ENCODE assay signal across 11 mouse cellular contexts in genomic region chr9:56851778-56852177, GRCm38 (mm10). TPM values are rescaled to one million over a fixed set of nuclear protein-coding genes. Genes with fewer than 3 reads are reported as not detected.
A peak's percentile ranks its signal among the peaks of the same experiment; 100 is the strongest.
DNase-seq lines count a peak whose midpoint lies in the region; ATAC-seq lines count a peak whose summit lies in the region.
"Had no signal": no experiment of that assay in that cellular context is flagged by ENCODE, and none has a peak within 500 bp of the region (broad histone marks: within the 10 kb centered on the region; RNA-seq: fewer than 3 reads in every experiment).

No protein-coding gene starts in this region.

- no peak overlapping the region for H3K27ac ChIP-seq in kidney, embryonic 14.5 days (ENCODE audit: low read depth, low read length)
- peak overlapping the region; percentile 62 for H3K27ac ChIP-seq in intestine, embryonic 15.5 days

- H3K4me2 ChIP-seq in kidney, embryonic 14.5 days (replicated peaks; ENCODE audit: low read depth, low read length): no peak overlapping the region
- peak overlapping the region; percentile 34 for H3K4me2 ChIP-seq in intestine, embryonic 15.5 days (replicated peaks)

- H3K9me3 ChIP-seq in kidney, embryonic 14.5 days (ENCODE audit: control insufficient read depth, low read length): no peaks in the 10 kb centered on the region
- no peaks in the 10 kb centered on the region for H3K9me3 ChIP-seq in intestine, embryonic 15.5 days

- H3K36me3 ChIP-seq in kidney, embryonic 14.5 days (ENCODE audit: control insufficient read depth, insufficient read depth, low read length): no peaks in the 10 kb centered on the region
- no peaks in the 10 kb centered on the region for H3K36me3 ChIP-seq in intestine, embryonic 15.5 days

- H3K4me3 ChIP-seq in kidney, embryonic 14.5 days (ENCODE audit: low read length): no peak overlapping the region
- no peak overlapping the region for H3K4me3 ChIP-seq in intestine, embryonic 15.5 days (replicated peaks)

- no peak overlapping the region for H3K9ac ChIP-seq in kidney, embryonic 14.5 days (ENCODE audit: low read depth, low read length)
- H3K9ac ChIP-seq in intestine, embryonic 15.5 days: 0 out of 2 replicates have a peak overlapping the region, but pooled peaks have one; percentile 26

- intact Hi-C loops in gastrocnemius, postnatal 14 days (cut with DNase I; ENCODE audit: low total_unique reads): no loop called here

- H3K4me1 ChIP-seq in kidney, embryonic 14.5 days (ENCODE audit: control insufficient read depth, insufficient read depth, low read length): 0 out of 2 replicates have a peak, but pooled peaks cover 5% of the 10 kb centered on the region
- peaks cover 6% of the 10 kb centered on the region for H3K4me1 ChIP-seq in intestine, embryonic 15.5 days (replicated peaks)

- no peaks in the 10 kb centered on the region for H3K27me3 ChIP-seq in kidney, embryonic 14.5 days (ENCODE audit: control insufficient read depth, insufficient read depth, low read length)
- H3K27me3 ChIP-seq in intestine, embryonic 15.5 days (replicated peaks): no peaks in the 10 kb centered on the region

- peak; percentile 63; the same call in 1 of the 2 replicates for ATAC-seq in kidney, embryonic 14.5 days (ENCODE audit: low FRiP score, low TSS enrichment)
- peak; percentile 85 for ATAC-seq in intestine, embryonic 15.5 days

- DNase-seq in kidney, postnatal 14 days: no peak
- DNase-seq in gastrocnemius, postnatal 14 days: peak; percentile 72
- DNase-seq in retina, postnatal 1 day: peak; percentile 71
- no peak for DNase-seq in thymus, postnatal 4 days
- no peak for DNase-seq in left cerebral cortex, adult 8-10 months (ENCODE audit: low spot score in 2 of 2)
- no peak for DNase-seq in layer of hippocampus, adult 11-12 months (ENCODE audit: low spot score)

- WGBS in kidney, embryonic 14.5 days: 29% methylated on average over 11 of the region's 11 CpGs
- 13% methylated on average over 11 of the region's 11 CpGs for WGBS in intestine, embryonic 15.5 days

RNA-seq across cellular contexts. Expression of gene Odf3l1, which starts 12.7 kb away (rescaled TPM):
- polyA plus RNA-seq in kidney, embryonic 14.5 days (2014; fragmentation: Nextera tagmentation; extraction: Ambion mirVana): 0.20 TPM in 1 of 2 replicates, not detected in the other
- under 1 TPM in 1 of 2 experiments, not detected in 1; 0.80 TPM for total RNA-seq in gastrocnemius, postnatal 14 days (2021)
- 1.2 and 1.3 TPM in 2 replicates for polyA plus RNA-seq in intestine, embryonic 15.5 days (2015; fragmentation: Nextera tagmentation; extraction: Ambion mirVana)
- under 1 TPM in 2 of 4 experiments, not detected in 2; 0.30 to 0.37 TPM for total RNA-seq in left cerebral cortex, adult 8-10 months (2022)
- total RNA-seq: CH12.LX; common myeloid progenitor, adult 5-6 weeks; liver, adult 2 months had no signal

RNA-seq across cellular contexts. Expression of gene Cspg4, which starts 13.1 kb away (rescaled TPM):
- 15.7 and 19.2 TPM in 2 replicates for polyA plus RNA-seq in kidney, embryonic 14.5 days (2014; fragmentation: Nextera tagmentation; extraction: Ambion mirVana)
- 10 to 100 TPM; 13.8 to 20.6 TPM for total RNA-seq in gastrocnemius, postnatal 14 days (2021)
- polyA plus RNA-seq in intestine, embryonic 15.5 days (2015; fragmentation: Nextera tagmentation; extraction: Ambion mirVana): 19.0 and 20.1 TPM in 2 replicates
- 10 to 100 TPM; 14.2 to 17.9 (median 15.9) TPM for total RNA-seq in left cerebral cortex, adult 8-10 months (2022)
- total RNA-seq: common myeloid progenitor, adult 5-6 weeks had no signal

RNA-seq across cellular contexts. Expression of gene Lingo1, which starts 55.5 kb away (rescaled TPM):
- 4.3 and 4.6 TPM in 2 replicates for polyA plus RNA-seq in kidney, embryonic 14.5 days (2014; fragmentation: Nextera tagmentation; extraction: Ambion mirVana)
- total RNA-seq in gastrocnemius, postnatal 14 days (2021): under 1 TPM; 0.47 to 0.82 TPM
- polyA plus RNA-seq in intestine, embryonic 15.5 days (2015; fragmentation: Nextera tagmentation; extraction: Ambion mirVana): 2.0 and 2.2 TPM in 2 replicates
- total RNA-seq in left cerebral cortex, adult 8-10 months (2022): 100 to 1,000 TPM; 330 to 366 (median 356) TPM
- total RNA-seq: CH12.LX; common myeloid progenitor, adult 5-6 weeks had no signal

Comparison
In these comparisons a context has a peak if more than half of its experiments do, and no peak if none do; other contexts are left out.
1. DNase-seq: peak in gastrocnemius, postnatal 14 days (single experiment) and retina, postnatal 1 day (single experiment); none in kidney, postnatal 14 days (single experiment), thymus, postnatal 4 days (single experiment), left cerebral cortex, adult 8-10 months (0 of 2) and layer of hippocampus, adult 11-12 months (single experiment).
2. RNA of gene Lingo1, which starts 55.5 kb away (total RNA-seq): 330 to 366 TPM in left cerebral cortex, adult 8-10 months; 0.47 to 0.82 TPM in gastrocnemius, postnatal 14 days; every median in the first group is over 100 times any median in the second.